Mouse (Mus musculus) testis, adult 2 months (tissue): Measurements from ENCODE around the gene Ccpg1os. TPM values are rescaled to one million over a fixed set of nuclear protein-coding genes. Genes with fewer than 3 reads are reported as not detected.

Source experiments
- H3K27ac ChIP-seq: fragments of 200-500 bp; 2 replicates; pipeline ENCODE4 v1.5.1; 2012; ENCODE audit warnings: low read depth, low read length; ENCODE audit not compliant: control insufficient read depth, insufficient read depth
- H3K27me3 ChIP-seq: fragments of 200-500 bp; 2 replicates; pipeline ENCODE4 v1.6.1; 2012; ENCODE audit warnings: mild to moderate bottlenecking, low read length, moderate library complexity; ENCODE audit not compliant: control insufficient read depth, insufficient read depth
- H3K36me3 ChIP-seq: fragments of 200-500 bp; 2 replicates; pipeline ENCODE4 v1.6.1; 2012; ENCODE audit warnings: mild to moderate bottlenecking, low read length; ENCODE audit not compliant: control insufficient read depth, insufficient read depth
- H3K4me1 ChIP-seq: fragments of 200-500 bp; 2 replicates; pipeline ENCODE4 v1.6.1; 2012; ENCODE audit warnings: low read length; ENCODE audit not compliant: control insufficient read depth, insufficient read depth
- H3K4me3 ChIP-seq: fragments of 200-500 bp; 2 replicates; pipeline ENCODE4 v1.5.1; 2012; ENCODE audit warnings: low read depth, mild to moderate bottlenecking, low read length, moderate library complexity, mixed read lengths; ENCODE audit not compliant: control insufficient read depth
- CTCF ChIP-seq: fragments of 200-500 bp; IDR thresholded peaks from 2 replicates; pipeline ENCODE4 v1.5.1; 2012; ENCODE audit warnings: low read depth, mild to moderate bottlenecking, inconsistent platforms, low read length, moderate library complexity; ENCODE audit not compliant: control insufficient read depth, insufficient read depth, insufficient replicate concordance
- POLR2A ChIP-seq: fragments of 200-500 bp; IDR thresholded peaks from 2 replicates; pipeline ENCODE4 v1.6.1; 2012; ENCODE audit warnings: low read depth, mild to moderate bottlenecking, inconsistent platforms, low read length, moderate library complexity; ENCODE audit not compliant: control insufficient read depth
- polyA plus RNA-seq: library from polyadenylated mRNA; depleted of rRNA; stranded (reverse); fragments of >200 nt; gene quantifications from 2 replicates; pipeline ENCODE4 v1.2.3, GENCODE M21; 2012; rRNA removed

Ccpg1os gene
- polyA plus RNA-seq, 1 experiment: 293 TPM

- Histone ChIP-seq H3K36me3 (no peaks in the 10 kb centered on the region), H3K4me3 (no peak overlapping the region), H3K27ac (no peak overlapping the region), H3K4me1 (peaks cover 6% of the 10 kb centered on the region), H3K27me3 (no peaks in the 10 kb centered on the region)
- TF ChIP-seq CTCF: no peak
- TF ChIP-seq POLR2A: no peak
Measured at GRCm38 (mm10) chr9:72944286-72944685, 40.9 kb downstream of the Ccpg1os start.

- no peaks in the 10 kb centered on the region for H3K27me3 ChIP-seq
- no peak overlapping the region for H3K27ac ChIP-seq
- peaks cover 6% of the 10 kb centered on the region for H3K4me1 ChIP-seq
- H3K36me3 ChIP-seq: no peaks in the 10 kb centered on the region
- no peak overlapping the region for H3K4me3 ChIP-seq
- peak; percentile 30; the same call in 1 of the 2 replicates for TF ChIP-seq CTCF
- no peak for TF ChIP-seq POLR2A
Measured at GRCm38 (mm10) chr9:72943424-72943823, 41.8 kb downstream of the Ccpg1os start.

GRCm38 (mm10) chr9:72936301-72936700, 48.9 kb downstream of the Ccpg1os start:
- H3K4me3 ChIP-seq: no peak overlapping the region
- no peak overlapping the region for H3K27ac ChIP-seq
- H3K36me3 ChIP-seq: no peaks in the 10 kb centered on the region
- TF ChIP-seq CTCF (no peak), POLR2A (no peak)
- no peaks in the 10 kb centered on the region for H3K4me1 ChIP-seq
- no peaks in the 10 kb centered on the region for H3K27me3 ChIP-seq

DNA sequence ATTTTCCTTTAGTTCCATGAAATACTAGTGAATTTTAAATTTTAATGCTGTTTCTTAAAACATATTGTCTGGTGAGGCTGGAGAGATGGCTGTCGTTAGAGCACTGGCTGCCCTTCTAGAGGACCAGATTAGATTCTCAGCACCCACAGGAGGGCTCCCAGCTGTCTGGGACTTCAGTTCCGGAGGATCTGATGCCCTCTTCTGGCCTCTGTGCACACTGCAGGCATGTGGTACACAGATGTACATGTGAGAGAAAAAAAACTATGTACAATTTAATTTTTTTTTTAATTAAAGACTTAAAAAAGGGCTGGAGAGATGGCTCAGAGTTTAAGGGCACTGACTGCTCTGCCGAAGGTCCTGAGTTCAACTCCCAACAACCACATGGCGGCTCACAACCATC, 49.9 kb downstream of the Ccpg1os start:
- H3K27ac ChIP-seq: no peak overlapping the region
- H3K36me3 ChIP-seq: no peaks in the 10 kb centered on the region
- H3K27me3 ChIP-seq: no peaks in the 10 kb centered on the region
- no peak for TF ChIP-seq POLR2A
- TF ChIP-seq CTCF: peak; percentile 26; the same call in 1 of the 2 replicates
- H3K4me3 ChIP-seq: no peak overlapping the region
- H3K4me1 ChIP-seq: no peaks in the 10 kb centered on the region

DNA sequence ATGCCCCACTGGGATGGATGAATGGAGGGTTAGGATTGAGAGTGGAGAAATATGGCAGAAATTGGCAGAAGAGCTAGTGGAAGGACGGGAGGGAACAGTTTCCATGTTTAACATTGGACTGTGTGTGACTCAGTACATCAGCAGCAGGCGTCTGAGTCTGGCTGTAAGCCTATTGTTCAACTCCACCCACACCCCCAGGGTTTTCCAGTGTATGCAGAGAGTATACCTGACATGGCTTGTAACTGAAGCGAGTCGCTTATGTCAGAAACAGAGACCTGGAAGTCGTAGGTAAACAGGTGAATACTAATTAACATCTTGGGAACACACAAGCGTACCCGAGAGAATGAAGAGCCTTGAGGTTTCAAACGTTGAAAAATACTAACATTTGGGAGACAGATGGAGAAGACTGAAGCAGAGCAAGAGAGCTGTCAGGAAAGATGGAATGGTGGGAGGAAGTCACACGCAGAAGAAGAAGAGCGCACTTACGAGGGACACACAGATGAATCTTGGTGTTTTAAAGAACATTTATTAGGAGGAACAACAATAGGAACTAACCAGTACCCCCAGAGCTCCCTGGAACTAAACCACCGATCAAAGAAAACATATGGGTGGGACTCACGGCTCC, 53.9 kb downstream of the Ccpg1os start:
- H3K4me1 ChIP-seq: no peaks in the 10 kb centered on the region
- H3K27ac ChIP-seq: no peak overlapping the region
- no peak overlapping the region for H3K4me3 ChIP-seq
- H3K36me3 ChIP-seq: no peaks in the 10 kb centered on the region
- TF ChIP-seq CTCF (no peak), POLR2A (no peak)
- H3K27me3 ChIP-seq: no peaks in the 10 kb centered on the region

Other genes starting within 250 kb of the Ccpg1os start
- 0.10 and 0.32 TPM in 2 replicates for gene Prtg, start 178.5 kb downstream of the Ccpg1os start, polyA plus RNA-seq
- 0.32 and 0.52 TPM in 2 replicates for gene Pygo1, start 59.7 kb downstream of the Ccpg1os start, polyA plus RNA-seq
- 13.2 and 13.5 TPM in 2 replicates for gene Dyx1c1, start 26.6 kb downstream of the Ccpg1os start, polyA plus RNA-seq
- gene Gm44503, start 26.5 kb downstream of the Ccpg1os start, polyA plus RNA-seq: not detected in 2 replicates
- 30.0 and 38.9 TPM in 2 replicates for gene Ccpg1, start within 50 bp of the Ccpg1os start, polyA plus RNA-seq
- gene Pigb, start 55.0 kb upstream of the Ccpg1os start, polyA plus RNA-seq: 4.9 and 5.1 TPM in 2 replicates
- gene Rab27a, start 59.5 kb upstream of the Ccpg1os start, polyA plus RNA-seq: 13.1 and 14.8 TPM in 2 replicates
- gene Khdc3, start 116.5 kb upstream of the Ccpg1os start, polyA plus RNA-seq: 0.16 and 0.23 TPM in 2 replicates
- 0.12 TPM in 1 of 2 replicates, not detected in the other for gene Gm20509, start 117.1 kb upstream of the Ccpg1os start, polyA plus RNA-seq
- 12.5 and 14.9 TPM in 2 replicates for gene Rsl24d1, start 128.0 kb upstream of the Ccpg1os start, polyA plus RNA-seq